Mouse (Mus musculus) cerebellum, adult 8-10 months (tissue): Measurements from ENCODE around the gene Pard6b.
"Not testable (repeated sequence)": the region's sequence is repeated elsewhere in the genome, so short reads cannot be mapped to it uniquely, and the experiment has no call there.

ENCODE experiments used
- DNase-seq: peaks from one replicate; pipeline ENCODE4 v3.0.0; 2022

Gene Pard6b

DNA sequence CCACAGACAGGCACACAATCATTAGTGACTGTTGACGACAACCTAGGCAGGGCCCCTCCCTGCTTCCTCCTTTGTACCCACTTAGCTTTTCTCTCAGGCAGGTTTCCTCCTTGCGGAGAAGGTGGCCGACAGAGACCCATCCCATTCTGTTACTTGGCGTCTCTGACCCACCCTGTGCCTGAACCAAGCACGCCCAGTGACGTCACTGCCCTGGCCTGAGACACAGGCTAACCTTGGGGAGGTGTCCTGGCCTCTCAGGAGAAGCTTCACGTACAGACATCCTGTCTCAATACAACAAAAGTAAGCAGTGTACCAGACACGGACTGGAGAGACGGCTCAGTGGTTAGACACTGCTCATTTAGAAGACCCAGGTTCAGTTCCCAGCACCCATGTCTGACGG is 22.5 kb downstream of the Pard6b start:
- no peak for DNase-seq

- DNase-seq, result no peak
Measured at GRCm38 (mm10) chr2:168104375-168105144, 23.8 kb downstream of the Pard6b start.

DNA sequence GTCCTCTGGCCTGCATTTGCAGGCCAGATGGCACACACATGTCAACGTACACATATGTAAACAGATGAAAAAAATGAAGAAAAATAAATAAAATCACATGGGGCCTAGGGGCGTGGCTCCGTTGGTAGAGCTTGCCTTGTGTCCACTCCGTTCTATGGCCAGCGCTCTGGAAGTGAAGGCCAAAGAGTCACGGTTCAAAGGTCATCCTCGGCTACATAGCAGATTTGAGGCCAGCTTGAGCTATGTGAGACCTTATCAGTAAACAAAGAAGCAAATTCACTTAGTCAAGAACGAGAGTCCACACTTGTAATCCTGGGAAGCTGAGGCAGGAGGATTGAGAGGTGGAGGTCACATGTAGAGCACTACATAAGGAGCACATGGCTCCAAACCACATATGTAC is 24.5 kb downstream of the Pard6b start:
- no peak for DNase-seq

- peak; percentile 83 for DNase-seq
Measured at GRCm38 (mm10) chr2:168106701-168107178, 25.9 kb downstream of the Pard6b start.

DNA sequence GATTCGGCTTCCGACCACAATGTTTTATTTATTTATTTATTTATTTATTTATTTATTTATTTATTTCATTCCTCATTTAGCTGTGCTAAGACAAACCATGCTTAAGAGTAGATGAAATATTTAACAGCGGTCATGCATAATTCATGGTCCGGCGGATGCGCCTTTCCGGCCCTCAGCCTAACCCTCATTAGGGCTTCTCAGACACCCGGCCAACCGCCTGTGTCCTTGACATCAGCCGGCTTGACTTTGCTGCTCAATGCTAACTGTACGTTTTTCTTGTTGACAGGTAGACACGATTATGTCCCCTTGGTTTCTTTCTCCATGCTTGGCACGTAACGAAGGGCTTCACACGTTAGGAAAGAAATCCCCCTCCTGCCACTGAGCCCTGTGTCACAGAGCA is 26.6 kb downstream of the Pard6b start:
- no peak for DNase-seq

GRCm38 (mm10) chr2:168107901-168108300 is 27.1 kb downstream of the Pard6b start:
- not testable (repeated sequence) for DNase-seq

- peak; percentile 67 for DNase-seq
Measured at GRCm38 (mm10) chr2:168111902-168112301, 31.1 kb downstream of the Pard6b start.

- no peak for DNase-seq
Measured at GRCm38 (mm10) chr2:168113263-168113662, 32.5 kb downstream of the Pard6b start.

DNA sequence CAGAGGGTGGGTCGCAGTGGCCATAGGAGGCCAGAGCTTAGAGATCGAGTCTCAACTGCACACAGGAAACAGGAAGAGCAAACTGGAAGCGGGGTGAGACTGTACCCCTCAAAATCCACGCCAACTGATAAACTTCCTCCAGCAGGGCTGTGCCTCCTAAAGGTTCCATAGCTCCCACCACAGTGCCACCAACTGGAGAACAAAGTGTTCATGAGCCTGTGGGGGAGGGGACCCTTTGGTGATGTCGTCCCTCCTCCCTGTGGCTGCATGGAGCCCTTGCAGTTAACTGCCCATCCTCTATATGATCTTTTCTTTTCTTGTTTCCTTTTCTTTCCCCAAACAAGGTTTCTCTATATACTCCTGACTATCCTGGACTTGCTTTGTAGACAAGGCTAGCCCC is 32.9 kb downstream of the Pard6b start:
- DNase-seq, result no peak

GRCm38 (mm10) chr2:168114699-168115350 is 34.0 kb downstream of the Pard6b start:
- no peak for DNase-seq

GRCm38 (mm10) chr2:168115826-168116225 is 35.0 kb downstream of the Pard6b start:
- no peak for DNase-seq

DNA sequence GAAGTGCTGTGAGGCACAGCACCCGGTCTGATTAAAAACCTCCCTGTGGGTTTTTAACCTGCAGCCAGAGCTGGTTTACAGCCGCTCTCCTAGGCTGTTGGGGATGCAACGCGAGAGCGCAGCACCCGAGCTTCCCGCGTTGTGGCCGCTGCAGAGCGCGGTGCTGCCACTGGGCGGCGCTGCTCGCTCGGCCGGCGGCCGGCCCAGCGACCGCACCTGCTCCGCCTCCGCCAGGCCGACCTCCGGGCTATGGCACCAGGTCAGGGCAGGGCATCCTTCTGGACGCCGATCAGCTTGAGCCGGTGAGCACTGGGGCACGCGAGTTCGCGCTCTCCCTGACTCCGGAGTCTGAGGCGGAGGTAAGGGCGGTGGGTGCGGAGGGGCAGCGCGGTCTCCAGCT is 36.3 kb downstream of the Pard6b start:
- peak; percentile 45 for DNase-seq

GRCm38 (mm10) chr2:168117553-168117952 is 36.7 kb downstream of the Pard6b start:
- no peak for DNase-seq

DNA sequence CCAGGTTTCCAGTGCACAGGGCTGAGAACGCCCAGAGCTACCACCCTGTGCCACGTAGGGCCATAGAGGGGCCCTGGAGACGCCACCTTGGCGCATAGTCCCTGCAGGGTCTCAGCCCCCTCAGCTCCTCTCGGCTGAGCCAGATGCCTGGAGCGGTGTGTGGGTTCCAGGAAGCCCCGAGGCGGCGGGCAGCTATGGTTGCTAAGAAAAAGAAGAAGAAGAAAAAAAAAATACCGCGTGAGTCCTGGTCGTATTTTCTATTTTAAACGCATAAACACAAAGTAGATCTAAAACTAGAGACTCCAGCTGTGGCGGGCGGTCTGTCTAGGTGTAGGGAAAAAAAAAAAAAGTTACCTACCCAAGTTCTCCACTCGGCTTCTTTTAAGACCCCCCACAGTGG is 37.2 kb downstream of the Pard6b start:
- DNase-seq, result no peak

DNA sequence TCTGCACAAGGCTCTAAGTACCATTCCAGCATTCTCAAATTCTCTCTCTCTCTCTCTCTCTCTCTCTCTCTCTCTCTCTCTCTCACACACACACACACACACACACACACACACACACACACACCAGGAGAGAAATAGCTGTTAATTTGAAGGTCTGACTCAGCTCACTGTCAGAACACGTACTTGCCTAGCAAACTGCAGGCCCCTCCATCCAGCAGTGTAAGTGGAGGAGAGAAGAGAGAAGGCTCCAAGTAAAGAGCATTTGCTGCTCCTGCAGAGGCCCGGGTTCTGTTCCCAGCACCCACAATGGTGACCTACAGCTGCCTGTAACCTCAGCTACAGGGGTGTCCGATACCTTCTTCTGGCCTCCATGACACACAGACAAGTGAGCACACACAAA is 37.7 kb downstream of the Pard6b start:
- DNase-seq, result no peak

DNA sequence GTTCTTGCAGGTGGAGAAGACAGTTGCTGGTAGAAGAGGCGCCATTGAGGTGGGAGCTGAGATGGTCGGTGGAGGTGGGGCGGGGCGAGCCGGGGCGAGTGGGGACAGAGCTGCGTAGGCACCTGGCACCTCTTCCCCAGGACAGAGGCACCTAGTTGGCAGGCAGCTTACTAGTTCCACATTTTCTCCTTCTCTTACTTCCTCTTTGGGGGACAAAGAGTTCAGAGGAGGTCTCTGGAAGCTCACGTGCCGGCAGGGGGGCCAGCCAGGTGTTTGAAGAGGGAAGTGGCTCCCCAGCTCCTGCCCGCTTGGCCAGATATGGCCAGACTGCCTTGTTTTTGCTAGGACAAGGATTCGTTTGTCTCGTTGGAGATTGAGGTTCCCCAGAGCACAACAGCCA is 38.3 kb downstream of the Pard6b start:
- DNase-seq, result no peak

DNA sequence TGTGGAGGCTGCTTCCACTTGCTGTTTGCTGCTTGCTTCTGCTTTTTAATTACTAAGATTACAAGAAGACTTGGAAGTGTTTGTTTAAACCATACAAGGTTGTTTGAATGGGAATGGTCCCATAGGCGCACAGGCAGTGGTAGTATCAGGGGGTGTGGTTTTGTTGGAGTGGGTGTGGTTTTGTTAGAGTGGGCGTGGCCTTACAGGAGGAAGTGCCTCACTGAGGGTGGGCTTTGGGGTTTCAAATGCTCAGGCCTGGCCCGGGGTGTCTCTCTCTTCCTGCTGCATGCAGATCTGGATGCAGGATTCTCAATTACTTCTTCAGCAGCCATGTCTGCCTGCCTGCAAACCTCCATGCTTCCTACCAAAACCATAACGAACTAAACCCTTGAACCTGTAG is 40.1 kb downstream of the Pard6b start:
- no peak for DNase-seq

- DNase-seq, result no peak
Measured at GRCm38 (mm10) chr2:168123652-168124051, 42.8 kb downstream of the Pard6b start.

DNA sequence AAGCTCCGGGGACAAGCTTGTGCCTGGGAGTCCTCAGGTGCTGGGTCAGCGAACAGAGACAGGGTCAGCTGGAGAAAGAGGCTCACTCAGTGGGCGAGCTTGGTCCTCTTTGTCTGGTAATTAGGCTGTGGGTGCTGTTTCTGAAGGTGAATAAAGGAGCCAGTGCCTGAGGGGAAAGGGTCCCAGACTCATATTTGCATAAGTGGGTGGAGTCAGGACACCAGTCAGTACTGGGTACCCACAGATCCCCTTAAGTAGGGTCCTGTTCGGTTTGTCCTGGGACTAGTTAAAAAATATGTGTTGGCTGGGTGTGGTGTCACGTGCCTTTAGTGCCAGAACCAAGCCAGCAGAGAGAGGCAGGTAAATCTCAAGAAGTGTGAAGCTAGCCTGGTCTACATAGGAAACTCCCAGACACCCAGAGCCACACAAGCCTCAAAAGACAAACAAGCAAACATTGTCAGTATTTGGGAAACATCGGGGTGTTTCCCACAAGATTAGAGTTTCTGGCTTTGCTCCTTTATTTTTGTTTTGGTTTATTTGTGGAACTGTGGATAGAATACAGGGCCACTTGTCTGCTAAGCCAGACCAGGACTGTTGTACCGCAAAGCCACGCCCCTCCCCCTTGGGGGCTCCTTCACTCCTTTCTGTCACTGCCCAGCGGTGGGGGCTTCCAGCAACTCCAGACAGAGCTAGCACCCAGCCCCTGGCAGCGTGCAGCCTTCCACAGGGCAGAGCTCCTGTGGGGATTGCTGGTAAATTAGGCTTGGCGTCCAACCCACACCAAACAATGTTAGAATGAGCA is 44.7 kb downstream of the Pard6b start:
- DNase-seq, result no peak

DNA sequence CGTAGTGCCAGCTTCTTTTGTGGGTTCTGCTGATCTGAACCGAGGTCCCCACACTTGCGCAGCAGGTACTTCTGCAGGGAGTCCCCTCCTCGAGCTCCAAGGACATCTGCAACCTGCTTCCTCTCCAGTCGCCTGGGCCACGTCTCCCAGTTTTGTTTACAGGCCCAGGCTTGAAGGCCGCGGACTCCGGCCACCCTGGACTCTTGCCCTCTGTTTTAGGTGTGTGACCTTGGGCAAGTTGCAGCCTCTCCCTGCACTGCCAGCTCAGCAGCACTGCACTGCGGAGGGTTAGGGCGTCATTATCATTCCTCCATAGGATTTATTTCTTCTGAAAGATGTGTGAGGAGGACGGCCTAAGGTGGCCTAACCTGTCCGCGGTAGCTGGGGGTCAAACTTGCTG is 47.0 kb downstream of the Pard6b start:
- no peak for DNase-seq

GRCm38 (mm10) chr2:168128211-168128859 is 47.5 kb downstream of the Pard6b start:
- peak; percentile 50 for DNase-seq

GRCm38 (mm10) chr2:168130046-168130445 is 49.2 kb downstream of the Pard6b start:
- DNase-seq, result no peak

DNA sequence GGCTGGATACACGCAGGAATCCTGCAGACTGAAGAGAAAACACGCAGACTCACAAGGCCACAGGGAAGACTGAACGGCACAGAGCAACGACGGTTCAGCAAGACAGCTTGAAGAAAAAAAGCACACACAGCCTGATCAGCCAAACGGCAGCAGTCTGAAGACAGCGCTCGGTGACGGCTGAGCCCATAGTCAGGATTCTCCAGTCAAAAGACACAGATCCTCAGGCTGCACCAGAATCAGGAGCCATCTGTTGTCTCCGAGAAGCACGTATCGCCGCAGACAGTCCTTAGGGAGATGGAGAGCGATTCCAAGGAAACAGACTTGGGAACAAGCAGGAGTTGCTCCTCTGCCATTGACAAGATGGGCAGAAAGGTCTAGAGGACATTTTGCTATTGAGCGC is 56.4 kb downstream of the Pard6b start:
- no peak for DNase-seq
